Mouse (Mus musculus): ENCODE measurements around the gene Mdm1.
"Not testable (repeated sequence)": the region's sequence is repeated elsewhere in the genome, so short reads cannot be mapped to it uniquely, and the experiment has no call there.

Gene Mdm1

GRCm38 (mm10) chr10:118215719-118216393 is 74.2 kb downstream of the Mdm1 start:
- in situ Hi-C loops (cut with MboI, MseI) = not testable (repeated sequence)

Data from regulatory T cell (primary cell).